Mouse (Mus musculus): ENCODE data around the gene Alyref2.

DNA sequence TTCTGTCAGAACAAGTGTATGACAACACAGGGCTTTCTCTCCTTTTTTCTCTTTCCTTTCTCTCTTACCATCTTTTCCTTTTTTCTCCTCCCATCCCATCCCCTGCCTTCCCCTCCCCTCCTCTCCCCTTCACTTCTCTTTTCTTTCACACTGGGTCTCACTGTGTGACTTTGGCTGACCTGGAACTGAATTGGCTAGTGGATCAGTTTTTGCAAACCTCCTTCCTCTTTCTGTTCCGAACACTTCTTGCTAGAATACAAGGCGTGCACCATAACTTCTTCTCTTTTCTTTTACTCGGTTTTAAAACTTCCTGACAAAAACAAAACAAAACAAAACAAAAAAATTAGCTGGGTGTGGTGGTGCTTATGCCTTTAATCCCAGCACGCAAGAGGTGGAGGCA, 36.7 kb upstream of the Alyref2 start:
- TF ChIP-seq CTCF (IDR thresholded peaks at IDR 0.05; ENCODE audit: low read depth) (no peak), EP300 (IDR thresholded peaks at IDR 0.05; ENCODE audit: low read depth) (no peak)

All from liver, postnatal 0 days (tissue).